8 mouse cellular contexts compared by ENCODE assay signal in the genomic region with DNA sequence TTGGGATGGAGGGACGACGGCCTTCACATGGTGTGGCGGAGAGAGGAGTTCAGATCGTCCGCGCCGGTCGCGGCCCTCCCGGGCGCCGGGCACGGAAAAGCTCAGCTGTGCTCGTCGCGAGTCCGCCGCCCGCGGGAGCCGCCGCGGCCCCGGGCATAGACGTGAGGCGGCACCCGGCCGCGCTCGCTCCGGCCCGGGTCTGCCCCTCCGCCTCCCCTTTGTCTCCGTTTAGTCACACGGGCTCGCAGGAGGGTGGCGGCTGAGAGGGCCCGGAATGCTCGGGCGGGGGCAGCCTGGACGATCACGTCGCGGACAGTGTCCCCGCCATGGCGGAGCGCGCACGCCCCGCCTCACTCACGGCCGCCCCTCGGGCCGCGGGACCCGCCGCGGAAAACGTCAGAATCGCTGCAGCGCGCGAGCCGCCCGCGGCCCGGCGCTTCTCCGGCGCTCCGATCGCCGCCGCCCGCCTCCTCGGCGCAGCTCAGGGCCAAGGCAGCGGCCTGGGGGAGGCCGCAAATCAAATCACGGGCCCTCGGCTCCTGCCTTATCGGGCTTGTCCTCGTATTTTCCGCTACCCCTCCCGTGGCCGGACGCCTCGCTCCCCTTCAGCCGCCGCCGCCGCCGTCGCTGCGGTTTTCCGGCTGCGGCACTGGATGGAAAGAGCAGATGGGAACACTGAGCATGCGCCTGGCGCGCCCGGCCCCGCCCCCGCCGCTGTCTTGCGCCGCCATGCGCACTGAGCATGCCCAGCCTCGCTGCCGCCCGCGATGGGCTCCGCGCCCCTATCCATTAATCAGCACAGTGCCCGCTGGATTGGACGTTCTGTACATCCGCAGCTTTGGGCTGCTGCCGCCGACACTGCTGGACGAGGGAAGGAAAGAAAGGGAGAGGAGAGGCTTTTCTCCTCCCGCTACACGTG. TPM values are rescaled to one million over a fixed set of nuclear protein-coding genes. Genes with fewer than 3 reads are reported as not detected.
DNase-seq lines count a peak whose midpoint lies in the region; ATAC-seq and TF ChIP-seq lines count a peak whose summit lies in the region.

A gene (minus strand): TSS at position 651 of the 919 bp plus-strand sequence.

- H3K4me2 ChIP-seq in kidney, embryonic 15.5 days, result peak within 1 kb of the TSS; percentile 75

- DNase-seq in brain, adult 2 months (ENCODE audit: low read depth, low spot score), result peak; percentile 95
- DNase-seq in heart, embryonic 10.5 days (ENCODE audit: low spot score), result peak; percentile 96
- DNase-seq in liver, result peak; percentile 96
- DNase-seq in monocyte, adult 2 months (ENCODE audit: low read depth in 1 of 2, low spot score in 2 of 2), result peak; percentile 52 to 78
- peak; percentile 90 to 93 for DNase-seq in spleen, postnatal 14 days (ENCODE audit: low spot score in 2 of 2)

- WGBS in heart, embryonic 10.5 days, result under 1% methylated on average over 121 of the region's 121 CpGs
- under 1% methylated on average over 120 of the region's 121 CpGs for WGBS in kidney, embryonic 15.5 days

- no peaks in the 10 kb centered on the region for H3K27me3 ChIP-seq in C2C12 (ENCODE audit: control insufficient read depth, insufficient read depth, insufficient read length)
- H3K27me3 ChIP-seq in heart, embryonic 10.5 days (ENCODE audit: insufficient read depth, poor library complexity, severe bottlenecking), result 0 out of 2 replicates have a peak, but pooled peaks cover 4% of the 10 kb centered on the region
- no peaks in the 10 kb centered on the region for H3K27me3 ChIP-seq in kidney, embryonic 15.5 days

- ATAC-seq in kidney, embryonic 15.5 days (replicated peaks; ENCODE audit: low FRiP score), result peak; percentile 97

- no peak for TF ChIP-seq CTCF in C2C12 (IDR thresholded peaks at IDR 0.05; ENCODE audit: control insufficient read depth, insufficient read depth, insufficient read length)
- TF ChIP-seq CTCF in embryonic fibroblast, embryonic 13.5 days (IDR thresholded peaks at IDR 0.05; ENCODE audit: borderline replicate concordance, insufficient read depth, low read length), result no peak

- H3K27ac ChIP-seq in embryonic fibroblast, embryonic 13.5 days (ENCODE audit: insufficient read depth, low read length), result peak within 1 kb of the TSS; percentile 93
- H3K27ac ChIP-seq in heart, embryonic 10.5 days, result peak within 1 kb of the TSS; percentile 98
- peak within 1 kb of the TSS; percentile 98 for H3K27ac ChIP-seq in kidney, embryonic 15.5 days

- H3K4me3 ChIP-seq in C2C12 (ENCODE audit: insufficient read depth, poor library complexity, severe bottlenecking), result peak within 1 kb of the TSS; percentile 83
- peak within 1 kb of the TSS; percentile 98 for H3K4me3 ChIP-seq in embryonic fibroblast, embryonic 13.5 days (ENCODE audit: insufficient read depth, low read length)
- peak within 1 kb of the TSS; percentile 85 for H3K4me3 ChIP-seq in heart, embryonic 10.5 days
- peak within 1 kb of the TSS; percentile 97 for H3K4me3 ChIP-seq in kidney, embryonic 15.5 days (replicated peaks)

- peak within 1 kb of the TSS; percentile 80 for H3ac ChIP-seq in C2C12 (ENCODE audit: control insufficient read depth, insufficient read length, low read depth)

- peaks cover 45% of the 10 kb centered on the region for H3K79me3 ChIP-seq in C2C12 (ENCODE audit: low read depth)

- peaks cover 51% of the 10 kb centered on the region for H3K79me2 ChIP-seq in C2C12 (ENCODE audit: control insufficient read depth, insufficient read depth)

- H3K9me3 ChIP-seq in heart, embryonic 10.5 days, result no peaks in the 10 kb centered on the region
- H3K9me3 ChIP-seq in kidney, embryonic 15.5 days (replicated peaks), result no peaks in the 10 kb centered on the region

- H3K9ac ChIP-seq in kidney, embryonic 15.5 days, result peak within 1 kb of the TSS; percentile 93

- no peaks in the 10 kb centered on the region for H3K36me3 ChIP-seq in C2C12 (ENCODE audit: control insufficient read depth, insufficient read depth)
- no peaks in the 10 kb centered on the region for H3K36me3 ChIP-seq in heart, embryonic 10.5 days
- H3K36me3 ChIP-seq in kidney, embryonic 15.5 days, result no peaks in the 10 kb centered on the region

- TF ChIP-seq POLR2A in embryonic fibroblast, embryonic 13.5 days (IDR thresholded peaks at IDR 0.05; ENCODE audit: low read depth, low read length), result peak; percentile 70

- H3K4me1 ChIP-seq in embryonic fibroblast, embryonic 13.5 days (ENCODE audit: control insufficient read depth, insufficient read depth, low read length), result peaks cover 4% of the 10 kb centered on the region; the same call in 1 of the 2 replicates
- H3K4me1 ChIP-seq in heart, embryonic 10.5 days, result peaks cover 23% of the 10 kb centered on the region
- H3K4me1 ChIP-seq in kidney, embryonic 15.5 days, result peaks cover 31% of the 10 kb centered on the region

TF ChIP-seq in C2C12, 6 proteins besides CTCF, POLR2A, EP300 and RAD21:
- TF ChIP-seq CEBPB (IDR thresholded peaks at IDR 0.05; ENCODE audit: low read depth) (no peak), MAX (IDR thresholded peaks at IDR 0.05) (peak; percentile 79), USF1 (IDR thresholded peaks at IDR 0.05; ENCODE audit: low read depth) (no peak)

RNA-seq across cellular contexts. Expression of the gene that starts here (rescaled TPM):
- 7.4 TPM for polyA plus RNA-seq in C2C12 (2012; fragmentation: generic; extraction: Trizol)
- 38.4 and 40.0 TPM in 2 replicates for polyA plus RNA-seq in embryonic fibroblast, embryonic 13.5 days (2011; ENCODE audit: insufficient read length, low read depth, missing spikeins)
- polyA plus RNA-seq in heart, embryonic 10.5 days (2016; fragmentation: Nextera tagmentation; extraction: Ambion mirVana), result 7.1 and 10.9 TPM in 2 replicates
- 9.0 and 9.9 TPM in 2 replicates for polyA plus RNA-seq in kidney, embryonic 15.5 days (2015; fragmentation: Nextera tagmentation; extraction: Ambion mirVana)

Comparison
In these comparisons a context has a peak if more than half of its experiments do, and no peak if none do; other contexts are left out.
1. Peak in every context shown above with its lines: DNase-seq, ATAC-seq, H3K4me3 ChIP-seq and H3K27ac ChIP-seq.